Mouse (Mus musculus) olfactory bulb, adult 2 months (tissue): ENCODE measurements at regions not wholly inside any gene's neighbourhood (a gene's known extent, or its start where the extent isn't known, plus 50 kb on each side); places are given as distances from the start of the nearest gene placed in this dataset.

Experiments
- H3K27ac ChIP-seq: fragments of 200-500 bp; 2 replicates; pipeline ENCODE4 v1.5.1; 2012; ENCODE audit warnings: low read depth, low read length; ENCODE audit not compliant: insufficient read depth
- H3K4me1 ChIP-seq: fragments of 200-500 bp; 2 replicates; pipeline ENCODE4 v1.6.1; 2012; ENCODE audit warnings: low read length; ENCODE audit not compliant: control insufficient read depth, insufficient read depth
- H3K4me3 ChIP-seq: fragments of 200-500 bp; 2 replicates; pipeline ENCODE4 v1.5.1; 2012; ENCODE audit warnings: mild to moderate bottlenecking, low read depth, low read length, moderate library complexity; ENCODE audit not compliant: insufficient read depth
- CTCF ChIP-seq: fragments of 200-500 bp; IDR thresholded peaks from 2 replicates; pipeline ENCODE4 v1.5.1; 2012; ENCODE audit warnings: low read depth, mild to moderate bottlenecking, low read length, moderate library complexity; ENCODE audit not compliant: insufficient read depth
- POLR2A ChIP-seq: fragments of 200-500 bp; IDR thresholded peaks from 2 replicates; pipeline ENCODE4 v1.6.1; 2012; ENCODE audit warnings: mild to moderate bottlenecking, low read depth, low read length, moderate library complexity; ENCODE audit not compliant: insufficient read depth
- WGBS: fragments of 180-500 bp; shearing (Covaris S2); methylation state at CpG from one replicate; pipeline ENCODE4 v1.1.7; 2018; 5-methylcytosine and 5-hydroxymethylcytosine counted together

GRCm38 (mm10) chr17:27325002-27325460, 120.8 kb upstream of the Lemd2 start:
- H3K4me1 ChIP-seq = peaks cover 10% of the 10 kb centered on the region
- H3K4me3 ChIP-seq = peak overlapping the region; percentile 15; the same call in 1 of the 2 replicates
- no peak overlapping the region for H3K27ac ChIP-seq
- TF ChIP-seq CTCF (no peak), POLR2A (no peak)
- WGBS = 6% methylated on average over 18 of the region's 18 CpGs

GRCm38 (mm10) chr17:27323513-27323912, 119.2 kb upstream of the Lemd2 start:
- Histone ChIP-seq H3K4me3 (no peak overlapping the region), H3K27ac (no peak overlapping the region), H3K4me1 (peaks cover 7% of the 10 kb centered on the region)
- 95% methylated on average over 2 of the region's 2 CpGs for WGBS
- TF ChIP-seq POLR2A (no peak), CTCF (no peak)

GRCm38 (mm10) chr17:27322891-27323509, 118.7 kb upstream of the Lemd2 start:
- Histone ChIP-seq H3K27ac (no peak overlapping the region), H3K4me3 (no peak overlapping the region), H3K4me1 (peaks cover 12% of the 10 kb centered on the region)
- 83% methylated on average over 6 of the region's 6 CpGs for WGBS
- no peak for TF ChIP-seq POLR2A
- TF ChIP-seq CTCF = no peak

- Histone ChIP-seq H3K4me3 (no peak overlapping the region), H3K27ac (no peak overlapping the region), H3K4me1 (peaks cover 19% of the 10 kb centered on the region)
- 92% methylated on average over 7 of the region's 7 CpGs for WGBS
- TF ChIP-seq CTCF (no peak), POLR2A (no peak)
Measured at GRCm38 (mm10) chr17:27318969-27319695, 114.9 kb upstream of the Lemd2 start.

GRCm38 (mm10) chr17:27317576-27318277, 113.5 kb upstream of the Lemd2 start:
- Histone ChIP-seq H3K4me3 (no peak overlapping the region), H3K4me1 (peaks cover 19% of the 10 kb centered on the region), H3K27ac (no peak overlapping the region)
- 35% methylated on average over 14 of the region's 14 CpGs for WGBS
- no peak for TF ChIP-seq CTCF
- no peak for TF ChIP-seq POLR2A

GRCm38 (mm10) chr17:27316711-27317575, 112.7 kb upstream of the Lemd2 start:
- Histone ChIP-seq H3K4me1 (peaks cover 19% of the 10 kb centered on the region), H3K27ac (no peak overlapping the region), H3K4me3 (no peak overlapping the region)
- no peak for TF ChIP-seq CTCF
- no peak for TF ChIP-seq POLR2A
- WGBS = 83% methylated on average over 21 of the region's 21 CpGs

GRCm38 (mm10) chr17:27315947-27316628, 111.8 kb upstream of the Lemd2 start:
- no peak overlapping the region for H3K27ac ChIP-seq
- TF ChIP-seq POLR2A (no peak), CTCF (no peak)
- peaks cover 19% of the 10 kb centered on the region for H3K4me1 ChIP-seq
- 94% methylated on average over 11 of the region's 11 CpGs for WGBS
- H3K4me3 ChIP-seq = no peak overlapping the region

GRCm38 (mm10) chr17:27315428-27315827, 111.2 kb upstream of the Lemd2 start:
- WGBS = 74% methylated on average over 3 of the region's 3 CpGs
- peaks cover 19% of the 10 kb centered on the region for H3K4me1 ChIP-seq

More at GRCm38 (mm10) chr17:27315428-27315827, 111.2 kb upstream of the Lemd2 start:
- TF ChIP-seq CTCF (no peak), POLR2A (no peak)
- H3K27ac ChIP-seq = no peak overlapping the region
- no peak overlapping the region for H3K4me3 ChIP-seq
